Mouse (Mus musculus) embryonic fibroblast, embryonic 13.5 days (primary cell): ENCODE results near the gene Cadm4.

ENCODE experiments used
- CTCF ChIP-seq: IDR thresholded peaks from 2 replicates; pipeline ENCODE4 v1.5.1; 2011; ENCODE audit warnings: mild to moderate bottlenecking, control low read depth, low read length, moderate library complexity, borderline replicate concordance; ENCODE audit not compliant: insufficient read depth
- POLR2A ChIP-seq: IDR thresholded peaks from 2 replicates; pipeline ENCODE4 v1.6.1; 2011; ENCODE audit warnings: low read depth, mild to moderate bottlenecking, control low read depth, low read length, moderate library complexity

GRCm38 (mm10) chr7:24539686-24540085 is 57.9 kb downstream of the Cadm4 start:
- no peak for TF ChIP-seq POLR2A
- TF ChIP-seq CTCF, result no peak
